Mouse (Mus musculus): ENCODE results near the gene Glt6d1. TPM values are rescaled to one million over a fixed set of nuclear protein-coding genes. Genes with fewer than 3 reads are reported as not detected.

Glt6d1 gene
- total and polyA plus RNA-seq, 3 experiments, result not detected

DNA sequence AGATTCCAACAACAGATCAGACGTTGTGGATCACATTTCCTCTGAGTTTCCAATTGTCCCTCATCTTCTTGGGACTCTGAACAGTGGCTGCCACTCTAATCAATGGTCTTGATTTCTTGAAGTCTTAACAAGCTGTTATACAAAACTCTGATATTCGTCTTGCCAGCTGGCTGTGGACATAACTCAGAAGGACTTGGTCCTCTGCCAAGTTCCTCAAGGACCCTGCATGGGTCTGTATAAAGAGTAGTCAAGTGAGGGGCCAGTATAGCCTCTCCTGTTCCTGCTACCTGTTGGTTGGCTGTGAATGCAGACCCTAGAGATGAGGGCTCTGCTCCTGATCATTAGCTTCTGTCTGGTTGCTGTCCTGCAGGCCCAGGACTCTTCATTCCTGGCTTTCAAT, 50.4 kb downstream of the Glt6d1 start, which contains the start of gene Lcn3:
Gene Lcn3, plus strand, starts transcription at position 301 of the 400 bp plus-strand sequence.
- no peak within 1 kb of the TSS for H3K9ac ChIP-seq (ENCODE audit: control insufficient read depth, low read depth, low read length, poor library complexity, severe bottlenecking)
- DNase-seq (ENCODE audit: low read depth, low spot score), result no peak

DNA sequence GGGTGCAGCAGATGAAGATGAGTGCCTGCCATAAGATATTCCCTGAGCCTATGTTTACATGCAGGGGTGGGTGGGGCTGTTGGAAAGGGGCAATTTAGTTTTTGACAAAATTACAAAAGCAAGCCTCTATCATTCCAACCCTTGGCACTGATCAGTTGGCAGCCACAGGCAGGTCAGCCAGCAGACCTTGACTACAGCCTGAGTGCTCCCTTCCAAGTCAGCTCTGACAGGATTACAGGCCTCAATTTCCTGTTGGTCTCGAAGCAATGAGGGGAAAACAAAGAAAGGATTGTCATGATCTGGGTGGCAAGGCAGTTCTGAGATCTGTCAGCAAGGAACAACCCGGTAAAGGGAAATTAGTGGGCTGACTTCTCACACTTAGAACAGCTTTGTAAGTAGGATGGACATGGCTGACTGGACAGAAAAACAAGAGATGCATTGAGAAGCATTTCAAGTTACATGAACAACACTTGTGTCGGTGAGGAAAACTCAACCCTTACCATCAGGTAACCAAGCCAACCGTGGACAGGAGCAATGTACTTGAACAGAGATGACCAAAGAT, 57.5 kb downstream of the Glt6d1 start:
- Histone ChIP-seq H3K36me3 (ENCODE audit: control insufficient read depth in 1 of 2, insufficient read depth in 2 of 2, low read length in 2 of 2) (no peaks in the 10 kb centered on the region), H3K9ac (ENCODE audit: control insufficient read depth, low read depth, low read length, poor library complexity, severe bottlenecking) (no peak overlapping the region), H3K4me1 (ENCODE audit: control insufficient read depth in 1 of 2, insufficient read depth in 2 of 2, low read length in 2 of 2) (no peaks in the 10 kb centered on the region), H3K27me3 (ENCODE audit: control insufficient read depth in 1 of 2, insufficient read depth in 2 of 2, low read length in 2 of 2) (no peaks in the 10 kb centered on the region; a peak in 1 of 4 replicates), H3K27ac (ENCODE audit: control insufficient read depth, low read depth, low read length) (no peak overlapping the region), H3K9me3 (replicated peaks; ENCODE audit: insufficient read depth, low read length) (no peaks in the 10 kb centered on the region), H3K4me3 (ENCODE audit: control insufficient read depth in 1 of 2, insufficient read depth in 1 of 2, low read depth in 2 of 2, low read length in 2 of 2) (no peak overlapping the region), H3K79me2 (ENCODE audit: control insufficient read depth, insufficient read depth, low read length, poor library complexity) (no peaks in the 10 kb centered on the region)
- no peak for DNase-seq (ENCODE audit: low read depth, low spot score)
- TF ChIP-seq TBP (IDR thresholded peaks at IDR 0.05; ENCODE audit: low read depth, low read length) (no peak), ELF1 (IDR thresholded peaks at IDR 0.05; ENCODE audit: low read depth, low read length) (no peak), UBTF (IDR thresholded peaks at IDR 0.05; ENCODE audit: borderline replicate concordance, insufficient read depth, low read depth, low read length) (no peak), GATA1 (IDR thresholded peaks at IDR 0.05; ENCODE audit: low read depth, low read length) (no peak), CHD1 (IDR thresholded peaks at IDR 0.05; ENCODE audit: low read depth, low read length) (no peak)

More for the DNA sequence above, 50.4 kb downstream of the Glt6d1 start, which contains the start of gene Lcn3:
- Histone ChIP-seq H3K4me3 (ENCODE audit: control insufficient read depth in 1 of 2, insufficient read depth in 1 of 2, low read depth in 2 of 2, low read length in 2 of 2) (no peak within 1 kb of the TSS), H3K9me3 (replicated peaks; ENCODE audit: insufficient read depth, low read length) (no peaks in the 10 kb centered on the region), H3K27me3 (ENCODE audit: control insufficient read depth in 1 of 2, insufficient read depth in 2 of 2, low read length in 2 of 2) (peaks cover 0 to 4% of the 10 kb centered on the region in 2 experiments; a peak in 1 of 4 replicates), H3K4me1 (ENCODE audit: control insufficient read depth in 1 of 2, insufficient read depth in 2 of 2, low read length in 2 of 2) (no peaks in the 10 kb centered on the region), H3K27ac (ENCODE audit: control insufficient read depth, low read depth, low read length) (no peak within 1 kb of the TSS), H3K79me2 (ENCODE audit: control insufficient read depth, insufficient read depth, low read length, poor library complexity) (no peaks in the 10 kb centered on the region), H3K36me3 (ENCODE audit: control insufficient read depth in 1 of 2, insufficient read depth in 2 of 2, low read length in 2 of 2) (no peaks in the 10 kb centered on the region)
- TF ChIP-seq MAX (IDR thresholded peaks at IDR 0.05; ENCODE audit: low read length), result no peak

DNA sequence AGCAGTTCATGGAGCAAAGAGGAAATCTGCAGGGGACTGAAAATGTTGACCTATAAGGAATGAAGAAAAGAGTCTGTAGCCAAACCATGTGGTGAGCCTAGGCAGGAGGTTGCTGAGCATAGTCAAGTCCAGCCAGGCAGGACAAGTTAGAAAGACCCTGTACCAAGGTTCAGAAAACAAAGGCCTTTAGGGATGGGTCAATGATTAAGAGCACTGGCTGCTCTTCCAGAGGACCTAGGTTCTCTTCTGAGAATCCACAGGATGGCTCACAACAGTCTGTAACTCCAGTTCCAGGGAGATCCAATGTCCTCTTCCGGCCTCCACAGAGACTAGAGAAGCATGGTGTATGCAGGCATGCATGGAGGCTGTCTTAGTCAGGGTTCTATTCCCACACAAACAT, 61.4 kb downstream of the Glt6d1 start:
- Histone ChIP-seq H3K9ac (ENCODE audit: control insufficient read depth, low read depth, low read length, poor library complexity, severe bottlenecking) (no peak overlapping the region), H3K9me3 (replicated peaks; ENCODE audit: insufficient read depth, low read length) (no peaks in the 10 kb centered on the region), H3K79me2 (ENCODE audit: control insufficient read depth, insufficient read depth, low read length, poor library complexity) (no peaks in the 10 kb centered on the region), H3K36me3 (ENCODE audit: control insufficient read depth in 1 of 2, insufficient read depth in 2 of 2, low read length in 2 of 2) (no peaks in the 10 kb centered on the region), H3K4me3 (ENCODE audit: control insufficient read depth in 1 of 2, insufficient read depth in 1 of 2, low read depth in 2 of 2, low read length in 2 of 2) (no peak overlapping the region), H3K27ac (ENCODE audit: control insufficient read depth, low read depth, low read length) (no peak overlapping the region), H3K4me1 (ENCODE audit: control insufficient read depth in 1 of 2, insufficient read depth in 2 of 2, low read length in 2 of 2) (no peaks in the 10 kb centered on the region), H3K27me3 (ENCODE audit: control insufficient read depth in 1 of 2, insufficient read depth in 2 of 2, low read length in 2 of 2) (no peaks in the 10 kb centered on the region; a peak in 2 of 4 replicates)
- TF ChIP-seq GABPA (IDR thresholded peaks at IDR 0.05; ENCODE audit: low read depth, low read length) (no peak), RCOR1 (IDR thresholded peaks at IDR 0.05; ENCODE audit: low read depth, low read length) (no peak), CHD2 (IDR thresholded peaks at IDR 0.05; ENCODE audit: low read length) (no peak), ZNF384 (IDR thresholded peaks at IDR 0.05; ENCODE audit: low read depth, low read length) (no peak), POLR2A (IDR thresholded peaks at IDR 0.05; ENCODE audit: control insufficient read depth in 1 of 2, insufficient read depth in 1 of 2, low read depth in 1 of 2, low read length in 2 of 2, poor library complexity in 1 of 2) (no peak), ZC3H11A (IDR thresholded peaks at IDR 0.05; ENCODE audit: low read depth, low read length) (no peak), ELF1 (IDR thresholded peaks at IDR 0.05; ENCODE audit: low read depth, low read length) (no peak), SMC3 (IDR thresholded peaks at IDR 0.05; ENCODE audit: low read depth, low read length) (no peak), RAD21 (IDR thresholded peaks at IDR 0.05; ENCODE audit: low read depth, low read length) (no peak), MEF2A (IDR thresholded peaks at IDR 0.05; ENCODE audit: extremely low read depth, insufficient replicate concordance, low read depth, low read length, poor library complexity, severe bottlenecking) (no peak), TCF12 (IDR thresholded peaks at IDR 0.05; ENCODE audit: low read depth, low read length) (no peak), NELFE (IDR thresholded peaks at IDR 0.05; ENCODE audit: low read depth, low read length) (no peak), MXI1 (IDR thresholded peaks at IDR 0.05; ENCODE audit: low read depth, low read length) (no peak), BHLHE40 (IDR thresholded peaks at IDR 0.05; ENCODE audit: borderline replicate concordance, low read depth, low read length) (no peak), MAX (IDR thresholded peaks at IDR 0.05; ENCODE audit: low read length) (no peak), CTCF (IDR thresholded peaks at IDR 0.05 in 2 of 3, conservative IDR thresholded peaks at IDR 0.05 in 1 of 3; ENCODE audit: control insufficient read depth in 1 of 3, insufficient read depth in 1 of 3, low read depth in 2 of 3, low read length in 3 of 3, poor library complexity in 1 of 3, severe bottlenecking in 1 of 3) (no peak), MYC (IDR thresholded peaks at IDR 0.05; ENCODE audit: low read depth, low read length) (no peak), POLR2AphosphoS2 (IDR thresholded peaks at IDR 0.05; ENCODE audit: low read length) (no peak), UBTF (IDR thresholded peaks at IDR 0.05; ENCODE audit: borderline replicate concordance, insufficient read depth, low read depth, low read length) (no peak)
- no peak for DNase-seq (ENCODE audit: low read depth, low spot score)

All from MEL (cell line).